In genomic region chr17:86769330-86770211, GRCm38 (mm10) we compare ENCODE assay signal across 9 mouse cellular contexts. TPM values are rescaled to one million over a fixed set of nuclear protein-coding genes. Genes with fewer than 3 reads are reported as not detected.
DNase-seq lines count a peak whose midpoint lies in the region; ATAC-seq lines count a peak whose summit lies in the region.
"Had no signal": no experiment of that assay in that cellular context is flagged by ENCODE, and none has a peak within 500 bp of the region (broad histone marks: within the 10 kb centered on the region; RNA-seq: fewer than 3 reads in every experiment).

No protein-coding gene starts in this region.

- ATAC-seq in common myeloid progenitor, adult 5-6 weeks (replicated peaks; ENCODE audit: low read depth, poor library complexity, severe bottlenecking) = 0 out of 2 replicates have a peak, but pooled peaks have one; percentile 39
- peak; percentile 45 for ATAC-seq in liver, embryonic 11.5 days (replicated peaks; ENCODE audit: low FRiP score)
- ATAC-seq in stomach, embryonic 16.5 days (ENCODE audit: insufficient read depth, low FRiP score) = peak; percentile 79

- DNase-seq in layer of hippocampus, adult 9-11 months = peak; percentile 28
- no peak for DNase-seq in layer of hippocampus, adult 11-12 months (ENCODE audit: low spot score)
- peak; percentile 91 for DNase-seq in heart, postnatal 25 days (ENCODE audit: low spot score)
- DNase-seq in liver, embryonic 11.5 days (ENCODE audit: low spot score) = no peak
- no peak for DNase-seq in cerebellum, adult 8-10 months
- DNase-seq in left cerebral cortex, postnatal 36 days (ENCODE audit: low spot score in 2 of 2) = no peak

- intact Hi-C loops in heart, postnatal 25 days (cut with DNase I) = loop anchor here (1.0 to 2.0 kb wide), 2 partner anchors 15 to 31 kb away; no protein-coding TSS in a partner anchor
- intact Hi-C loops in left cerebral cortex, postnatal 36 days (cut with DNase I) = no loop called here

- 0 out of 2 replicates have a peak overlapping the region, but pooled peaks have one; percentile 33 for H3K27ac ChIP-seq in liver, embryonic 11.5 days (ENCODE audit: low read depth, low read length)
- peak overlapping the region; percentile 31 for H3K27ac ChIP-seq in stomach, embryonic 16.5 days (ENCODE audit: low read length)

- no peak overlapping the region for H3K4me3 ChIP-seq in liver, embryonic 11.5 days (ENCODE audit: low read depth, low read length)
- no peak overlapping the region for H3K4me3 ChIP-seq in stomach, embryonic 16.5 days (replicated peaks; ENCODE audit: low read length)

- no peaks in the 10 kb centered on the region for H3K9me3 ChIP-seq in liver, embryonic 11.5 days (ENCODE audit: control insufficient read depth, low read length)
- H3K9me3 ChIP-seq in stomach, embryonic 16.5 days (replicated peaks; ENCODE audit: control insufficient read depth, low read length) = no peaks in the 10 kb centered on the region

- whole genome bisulfite sequencing in liver, embryonic 11.5 days = 56% methylated on average over 16 of the region's 16 CpGs
- 50% methylated on average over 16 of the region's 16 CpGs for WGBS in stomach, embryonic 16.5 days

- H3K4me1 ChIP-seq in liver, embryonic 11.5 days (replicated peaks; ENCODE audit: control insufficient read depth, insufficient read depth, low read length) = peaks cover 5% of the 10 kb centered on the region; the same call in 1 of the 2 replicates
- H3K4me1 ChIP-seq in stomach, embryonic 16.5 days (ENCODE audit: control insufficient read depth, insufficient read depth, low read length) = peaks cover 13% of the 10 kb centered on the region

- no peaks in the 10 kb centered on the region for H3K36me3 ChIP-seq in liver, embryonic 11.5 days (ENCODE audit: control insufficient read depth, insufficient read depth, low read length)
- no peaks in the 10 kb centered on the region for H3K36me3 ChIP-seq in stomach, embryonic 16.5 days (ENCODE audit: control insufficient read depth, insufficient read depth, low read length)

- H3K9ac ChIP-seq in liver, embryonic 11.5 days (ENCODE audit: low read depth, low read length) = no peak overlapping the region
- H3K9ac ChIP-seq in stomach, embryonic 16.5 days (ENCODE audit: low read length) = 0 out of 2 replicates have a peak overlapping the region, but pooled peaks have one; percentile 7

- H3K4me2 ChIP-seq in liver, embryonic 11.5 days = no peak overlapping the region
- H3K4me2 ChIP-seq in stomach, embryonic 16.5 days (ENCODE audit: low read depth, low read length) = no peak overlapping the region

- no peaks in the 10 kb centered on the region for H3K27me3 ChIP-seq in liver, embryonic 11.5 days (replicated peaks; ENCODE audit: control insufficient read depth, insufficient read depth, low read length)
- no peaks in the 10 kb centered on the region for H3K27me3 ChIP-seq in stomach, embryonic 16.5 days (ENCODE audit: control insufficient read depth, insufficient read depth, low read length)

RNA-seq across cellular contexts. Expression of gene Epas1, which starts 16.1 kb away (rescaled TPM):
- total RNA-seq in common myeloid progenitor, adult 5-6 weeks (2017) = 0.10 and 0.41 TPM in 2 replicates
- total RNA-seq in heart, postnatal 25 days (2021) = 100 to 1,000 TPM; 235 to 266 TPM
- 7.3 and 8.1 TPM in 2 replicates for polyA plus RNA-seq in liver, embryonic 11.5 days (2014; fragmentation: Nextera tagmentation; extraction: Ambion mirVana)
- 5.3 and 5.8 TPM in 2 replicates for polyA plus RNA-seq in stomach, embryonic 16.5 days (2015; fragmentation: Nextera tagmentation; extraction: Ambion mirVana)
- 10 to 100 TPM; 82.2 to 94.0 TPM for total RNA-seq in left cerebral cortex, postnatal 36 days (2021)
- total RNA-seq: MEL had no signal

Comparison
In these comparisons a context has a peak if more than half of its experiments do, and no peak if none do; other contexts are left out.
1. DNase-seq: peak in layer of hippocampus, adult 9-11 months (single experiment) and heart, postnatal 25 days (single experiment); none in layer of hippocampus, adult 11-12 months (single experiment), liver, embryonic 11.5 days (single experiment), cerebellum, adult 8-10 months (single experiment) and left cerebral cortex, postnatal 36 days (0 of 2).
2. RNA of gene Epas1, which starts 16.1 kb away (total RNA-seq): 235 to 266 TPM in heart, postnatal 25 days and 82.2 to 94.0 TPM in left cerebral cortex, postnatal 36 days; 0.10 to 0.41 TPM in common myeloid progenitor, adult 5-6 weeks; every median in the first group is over 10 times any median in the second.
3. Peak in every context shown above with its lines, with median percentiles within 50 percentile points of each other: ATAC-seq.